Mouse (Mus musculus): ENCODE measurements around the gene Akap2.

Gene Akap2

DNA sequence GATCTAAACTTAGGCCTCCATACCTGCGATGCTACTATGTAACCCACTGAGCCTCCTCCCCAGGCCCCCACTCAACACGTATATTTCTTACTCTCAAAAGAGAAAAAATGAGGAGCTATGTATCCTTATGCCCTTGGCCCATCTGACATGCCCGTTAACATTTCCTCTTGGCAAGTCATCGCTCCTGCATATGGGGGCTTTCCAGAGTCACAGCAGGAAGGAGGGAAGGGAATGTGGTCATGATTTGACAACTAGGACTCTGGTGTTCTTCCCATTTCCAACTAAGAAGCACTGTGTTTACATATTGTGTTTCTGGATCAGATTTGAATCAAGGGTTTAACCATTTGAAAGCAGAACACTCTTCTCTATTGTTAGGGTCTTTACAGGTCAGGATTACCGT is 15.9 kb upstream of the Akap2 start:
- no peak for DNase-seq (ENCODE audit: extremely low read depth, low read depth)

DNA sequence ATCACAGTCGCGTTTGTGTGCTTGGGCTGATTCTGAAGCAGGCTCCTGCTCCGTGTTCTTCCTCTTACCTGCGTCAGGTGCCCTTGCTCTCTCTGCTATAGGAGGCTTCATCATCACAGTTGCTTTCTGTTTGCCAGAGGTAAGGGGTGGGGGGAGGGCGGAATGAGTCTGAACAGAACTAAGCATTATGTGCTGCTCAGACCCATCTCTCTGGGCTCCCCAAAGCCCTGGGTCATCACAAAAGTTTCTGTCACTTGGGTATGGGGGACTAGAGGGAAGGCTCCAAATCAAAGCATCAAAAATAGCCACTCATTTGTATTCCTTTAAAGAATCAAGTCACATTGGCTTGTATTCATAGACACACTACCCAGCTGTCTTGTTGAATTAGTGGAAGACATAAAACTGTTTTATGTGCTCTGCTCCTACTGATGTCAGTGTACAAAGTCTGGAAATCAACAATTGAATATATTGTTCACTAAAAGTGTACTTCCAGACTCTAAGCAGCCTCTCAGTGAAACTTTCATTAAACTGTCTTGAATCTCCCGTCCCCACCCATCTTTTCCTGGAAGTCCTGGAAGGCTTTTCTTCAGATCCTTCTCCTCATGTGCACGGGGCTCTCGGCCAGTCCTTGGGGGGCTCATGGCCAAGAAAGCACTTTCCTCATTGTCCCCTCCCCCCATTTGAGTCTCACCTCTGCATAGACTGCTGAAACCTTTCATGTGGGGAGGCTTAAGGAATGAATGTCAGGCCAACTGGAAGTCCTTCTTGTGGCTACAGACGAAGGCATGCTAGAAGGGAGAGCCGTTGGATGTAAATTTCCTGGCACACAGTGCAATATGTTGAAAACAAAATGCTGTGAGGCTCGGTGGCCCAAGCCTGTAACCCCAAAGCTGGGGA is 13.6 kb upstream of the Akap2 start:
- DNase-seq (ENCODE audit: extremely low read depth, low read depth), result no peak

DNA sequence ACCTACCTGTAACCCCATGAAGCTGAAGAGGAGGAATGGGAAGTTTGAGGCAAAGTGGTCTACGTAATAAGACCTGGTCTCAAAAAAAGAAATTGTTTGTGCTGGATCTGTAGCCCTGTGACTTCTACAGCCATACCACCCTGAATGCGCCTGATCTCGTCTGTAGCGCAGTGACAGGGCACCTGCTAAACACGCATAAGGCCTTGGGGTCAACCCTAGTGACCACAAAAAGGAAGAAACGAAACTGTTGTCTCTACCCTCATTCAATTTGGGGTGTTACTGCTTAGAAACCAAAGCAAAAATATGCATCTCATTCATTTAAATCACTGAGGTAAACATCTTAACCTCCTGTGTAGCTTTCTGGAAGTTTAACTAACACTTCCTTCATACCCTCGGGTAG is 12.9 kb upstream of the Akap2 start:
- no peak for DNase-seq (ENCODE audit: extremely low read depth, low read depth)

DNA sequence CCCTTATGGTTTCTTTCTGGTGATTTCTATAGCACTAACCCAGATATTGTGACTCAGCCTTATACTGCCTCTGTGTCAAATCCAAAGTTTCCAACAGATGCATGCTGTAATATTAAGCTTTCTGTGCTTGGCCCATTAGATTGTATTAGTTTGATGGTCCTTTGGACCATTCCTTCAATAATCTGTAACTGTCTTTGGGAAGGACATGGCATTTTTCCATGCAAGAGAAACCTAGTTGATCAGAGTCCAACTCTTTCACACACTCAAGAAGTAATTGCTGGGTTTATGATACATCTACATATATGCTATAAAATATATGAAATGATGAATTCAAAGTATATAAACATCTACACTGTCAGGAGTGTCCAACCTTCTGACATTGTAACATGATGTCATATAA is 1.6 kb upstream of the Akap2 start:
- DNase-seq (ENCODE audit: extremely low read depth, low read depth), result no peak

DNA sequence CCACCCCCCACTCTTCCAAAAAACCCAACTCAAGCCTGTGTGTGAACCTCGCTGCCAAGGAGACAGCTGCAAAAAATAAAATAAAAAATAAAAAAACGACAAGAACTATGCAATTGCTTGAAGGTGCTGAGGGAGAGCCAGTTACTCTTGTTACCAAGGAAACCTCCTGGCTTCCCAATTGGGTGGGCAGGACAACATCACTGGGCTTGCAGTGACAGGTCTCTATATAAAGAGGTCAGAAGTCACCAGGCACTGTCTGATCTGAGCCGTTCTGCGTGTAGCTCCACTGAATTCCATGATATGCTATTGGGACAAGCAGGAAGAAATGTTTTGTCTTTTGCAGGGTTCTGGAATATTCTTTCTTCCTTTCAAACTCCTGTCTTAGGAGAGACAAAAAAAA is 722 bp upstream of the Akap2 start:
- DNase-seq (ENCODE audit: extremely low read depth, low read depth), result no peak

DNA sequence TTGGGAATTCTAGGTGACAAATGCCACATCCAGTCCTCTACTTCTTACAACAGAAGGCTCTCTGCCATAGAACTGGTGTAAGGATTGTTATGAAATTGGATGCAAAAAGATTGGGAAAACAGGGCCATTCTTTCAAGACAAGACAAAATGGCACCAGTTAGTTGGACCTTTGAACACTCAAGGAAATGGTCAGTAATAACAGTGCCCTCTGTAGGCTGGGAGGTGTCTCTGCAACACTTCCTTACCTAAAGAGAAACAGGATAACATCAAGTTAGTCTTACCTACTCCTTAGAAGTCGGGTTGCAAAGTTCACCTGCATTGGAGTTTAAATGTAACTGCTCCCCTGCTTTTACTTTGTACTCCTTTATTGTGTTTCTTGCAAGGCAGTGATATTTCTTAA is 1.9 kb downstream of the Akap2 start:
- no peak for DNase-seq (ENCODE audit: extremely low read depth, low read depth)

DNA sequence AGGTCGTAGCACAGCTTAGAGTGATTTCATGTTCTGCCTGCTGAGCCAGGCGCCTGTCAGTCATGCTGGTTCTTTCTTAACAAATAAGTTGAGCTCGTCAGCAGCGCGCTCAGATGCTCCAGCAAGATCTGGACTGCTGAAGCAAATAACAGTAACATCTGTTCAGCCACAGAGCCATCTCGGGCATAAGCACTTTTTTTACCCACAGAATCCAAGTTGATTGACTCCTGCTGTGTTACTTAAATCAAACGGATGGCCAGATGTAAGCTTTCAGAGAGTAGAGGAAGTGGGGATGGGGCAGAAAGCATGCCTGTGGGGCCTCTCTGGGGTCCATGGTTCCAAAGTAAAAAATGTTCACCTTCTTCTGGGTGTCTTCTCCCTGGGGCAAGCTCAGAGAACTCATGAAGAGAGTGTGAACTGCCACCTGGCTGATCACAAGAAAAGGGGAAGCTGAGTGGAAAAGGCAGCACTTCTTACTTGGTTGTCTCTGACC is 3.5 kb downstream of the Akap2 start:
- no peak for DNase-seq (ENCODE audit: extremely low read depth, low read depth)

DNA sequence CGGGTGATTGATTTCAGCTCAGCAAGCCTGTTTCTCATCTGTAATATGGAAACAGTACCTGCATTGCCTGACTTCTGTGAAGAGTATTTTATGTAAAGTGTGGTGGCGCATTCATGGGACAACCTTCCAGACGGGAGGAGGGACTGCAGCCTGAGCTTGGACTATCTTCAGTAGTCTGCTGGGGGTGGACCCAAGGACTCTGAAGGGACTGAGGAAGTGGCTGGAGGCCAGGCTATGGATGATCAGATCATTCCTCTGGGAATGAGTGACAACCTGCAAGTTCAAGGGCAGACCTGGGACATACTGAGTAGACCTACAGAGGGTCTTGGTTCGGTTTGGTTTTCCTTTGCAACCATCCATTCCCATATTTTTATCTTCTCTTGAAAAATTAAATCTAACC is 4.8 kb downstream of the Akap2 start:
- no peak for DNase-seq (ENCODE audit: extremely low read depth, low read depth)

DNA sequence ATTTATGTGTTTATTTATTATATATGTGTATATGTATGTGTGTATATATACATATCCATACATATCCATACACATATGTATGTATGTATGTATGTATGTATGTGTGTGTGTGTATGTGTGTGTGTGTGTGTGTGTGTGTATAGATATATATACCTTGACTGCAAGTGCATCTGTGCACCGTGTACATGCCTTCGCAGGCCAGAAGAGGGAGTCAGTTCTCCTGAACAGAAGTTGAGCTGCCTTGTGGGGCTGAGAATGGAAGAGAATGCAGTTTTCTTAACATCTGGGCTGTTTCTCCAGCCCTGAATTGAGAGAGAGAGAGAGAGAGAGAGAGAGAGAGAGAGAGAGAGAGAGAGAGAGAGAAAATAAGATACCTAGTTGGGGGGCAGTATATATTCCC is 6.2 kb downstream of the Akap2 start:
- no peak for DNase-seq (ENCODE audit: extremely low read depth, low read depth)

DNA sequence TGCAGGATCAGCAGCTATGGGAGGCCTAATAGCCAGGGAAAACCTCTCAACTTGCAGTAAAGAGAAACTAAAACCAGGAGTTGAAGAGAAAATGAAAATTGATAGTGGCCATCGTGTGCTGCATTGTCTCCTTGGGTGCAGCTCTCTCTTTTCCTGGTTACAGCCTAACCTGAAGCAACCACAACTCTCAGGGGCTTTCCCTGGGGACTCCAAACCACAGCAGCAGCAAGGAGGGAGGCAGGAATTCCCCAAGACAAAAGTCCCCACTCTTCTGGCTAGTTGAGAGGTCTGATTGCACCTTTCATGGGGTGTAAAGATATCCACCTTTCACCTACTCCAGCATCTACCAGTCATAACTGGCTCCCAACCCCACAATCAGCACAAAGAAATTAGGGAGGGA is 8.1 kb downstream of the Akap2 start:
- no peak for DNase-seq (ENCODE audit: extremely low read depth, low read depth)

DNA sequence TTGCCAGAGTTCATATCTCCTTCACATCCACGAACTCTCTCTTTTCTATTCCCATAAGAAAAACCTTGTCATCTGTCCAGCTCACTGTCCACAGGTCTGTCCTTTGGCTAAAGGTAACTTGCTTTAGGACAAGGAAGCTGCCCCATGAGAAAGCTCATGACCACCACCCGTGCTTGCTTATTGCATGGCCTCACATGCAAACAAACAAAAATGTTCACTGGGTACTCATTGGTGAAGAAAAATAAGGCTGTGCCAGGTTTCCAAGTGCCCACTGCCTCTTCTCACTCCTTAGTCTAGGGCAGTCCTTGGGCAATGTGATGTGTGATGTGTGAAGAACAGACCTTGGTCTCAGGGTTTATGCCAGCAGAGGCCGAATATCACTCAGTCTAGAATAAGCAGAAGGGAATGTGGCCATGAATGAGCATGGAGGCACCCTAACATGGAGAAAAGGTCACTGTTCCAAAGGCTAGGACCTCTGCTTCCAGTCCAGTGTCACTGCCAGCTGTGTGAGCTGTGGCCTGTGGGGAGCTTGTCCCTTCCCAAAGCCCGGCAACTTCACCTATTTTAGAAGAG is 11.2 kb downstream of the Akap2 start:
- no peak for DNase-seq (ENCODE audit: extremely low read depth, low read depth)

DNA sequence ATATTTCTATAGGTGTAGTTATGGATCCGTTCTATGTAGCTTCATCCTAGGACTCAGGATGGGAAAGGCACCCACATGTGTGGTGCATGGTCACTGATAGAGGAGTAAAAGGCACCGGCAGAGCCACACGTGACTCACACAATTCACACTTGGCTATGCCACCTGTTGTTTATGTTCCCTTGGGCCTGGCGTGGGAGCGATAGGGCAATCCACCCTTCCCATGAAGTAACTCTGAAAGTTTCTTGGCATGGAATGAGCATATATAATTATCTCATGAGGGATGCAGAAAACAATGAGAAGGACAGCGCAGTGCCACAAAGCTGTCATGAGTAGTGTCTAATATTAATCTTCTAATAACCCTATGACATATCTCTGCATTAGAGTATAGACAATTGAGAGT is 12.6 kb downstream of the Akap2 start:
- DNase-seq (ENCODE audit: extremely low read depth, low read depth), result no peak

DNA sequence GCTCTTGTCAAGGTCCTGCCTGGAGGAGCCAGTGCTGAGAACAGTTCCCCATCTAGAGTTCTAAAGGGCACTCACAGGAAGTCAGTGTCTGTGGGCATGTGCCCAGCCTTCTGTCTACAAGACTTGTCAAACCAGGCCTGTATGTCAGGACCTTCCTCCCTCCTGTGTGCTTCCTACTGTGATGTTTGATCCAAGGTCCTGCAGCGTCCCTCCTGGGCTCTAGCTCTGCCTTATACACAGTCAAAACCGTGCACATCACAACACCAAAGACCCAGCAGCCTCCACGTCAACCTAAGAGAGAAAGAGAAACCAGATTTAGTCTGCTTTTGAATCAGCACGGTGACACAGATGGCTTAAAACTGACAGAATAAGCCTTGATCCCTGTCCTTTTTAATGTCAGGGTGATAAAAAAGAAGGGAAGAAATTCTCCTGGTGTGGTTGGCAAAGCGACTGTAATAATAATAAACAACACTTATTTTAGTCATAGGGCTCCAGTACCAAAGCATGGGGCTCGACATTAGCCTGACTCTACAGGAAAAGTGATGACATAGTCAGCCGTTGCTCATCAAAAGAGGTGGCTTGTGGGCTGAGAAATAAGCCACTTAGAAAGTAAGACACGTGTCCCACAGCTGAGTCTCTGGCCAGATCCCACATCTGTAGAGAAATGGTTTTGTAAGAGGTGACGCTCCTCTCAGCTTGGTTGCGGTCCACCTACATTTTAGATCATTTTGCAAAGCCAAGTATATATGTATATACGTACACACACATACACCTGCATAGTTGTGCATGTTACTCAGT is 13.5 kb downstream of the Akap2 start:
- DNase-seq (ENCODE audit: extremely low read depth, low read depth), result no peak

DNA sequence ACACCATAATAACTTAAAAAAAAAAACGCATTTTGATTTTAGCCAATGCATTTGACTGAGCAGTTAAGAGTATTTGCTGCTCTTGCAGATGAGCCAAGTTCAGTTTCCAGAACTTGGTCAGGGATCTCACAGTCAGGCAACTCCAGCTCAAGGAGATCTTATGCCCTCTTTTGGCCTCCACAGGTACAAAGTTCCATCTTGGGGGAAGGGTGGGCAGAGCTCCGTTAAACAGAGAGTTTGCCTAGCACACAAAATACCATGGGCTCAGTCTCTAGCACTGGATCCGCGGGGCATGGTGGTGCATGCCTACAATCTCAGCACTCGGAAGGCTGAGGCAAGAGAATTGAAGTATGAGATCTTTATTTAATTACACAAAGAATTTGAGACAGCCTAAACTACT is 14.9 kb downstream of the Akap2 start:
- no peak for DNase-seq (ENCODE audit: extremely low read depth, low read depth)

DNA sequence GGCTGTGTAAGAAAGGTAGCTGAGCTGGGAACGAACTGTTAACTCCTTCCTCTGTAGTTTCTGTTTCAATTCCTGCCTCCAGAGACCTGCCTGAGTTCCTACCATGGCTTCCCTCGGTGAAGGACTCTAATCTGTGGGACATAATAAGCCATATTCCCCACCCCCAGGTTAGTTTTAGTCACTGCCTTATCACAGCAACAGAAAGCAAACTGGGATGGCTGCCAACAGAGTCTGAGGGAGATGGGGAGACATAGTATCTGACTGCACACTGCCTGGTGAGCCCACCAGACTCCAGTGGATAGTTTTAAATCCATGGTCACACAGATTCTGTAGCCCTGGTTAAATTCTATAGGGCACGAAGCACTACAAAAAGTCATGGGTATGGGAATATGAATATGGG is 16.0 kb downstream of the Akap2 start:
- peak; percentile 75 for DNase-seq (ENCODE audit: extremely low read depth, low read depth)

DNA sequence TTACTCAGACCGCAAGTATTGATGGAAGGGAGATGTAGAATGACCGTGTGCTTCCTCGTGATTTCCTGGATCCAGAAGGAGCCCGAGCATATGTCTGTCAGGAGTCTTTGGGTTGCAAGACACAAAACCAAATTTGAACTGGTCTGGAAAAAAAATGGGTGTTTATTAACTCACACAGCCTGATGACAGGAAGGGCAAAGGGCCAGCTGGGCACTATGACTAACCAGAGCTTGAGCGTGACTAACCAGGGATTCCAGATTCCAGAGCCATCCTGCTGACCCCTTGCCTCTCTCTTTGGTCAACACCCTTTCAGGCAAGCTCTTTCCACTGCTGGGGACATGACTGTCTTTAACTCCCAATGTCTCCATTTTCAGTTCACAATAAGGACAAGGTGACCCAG is 18.0 kb downstream of the Akap2 start:
- DNase-seq (ENCODE audit: extremely low read depth, low read depth), result no peak

DNA sequence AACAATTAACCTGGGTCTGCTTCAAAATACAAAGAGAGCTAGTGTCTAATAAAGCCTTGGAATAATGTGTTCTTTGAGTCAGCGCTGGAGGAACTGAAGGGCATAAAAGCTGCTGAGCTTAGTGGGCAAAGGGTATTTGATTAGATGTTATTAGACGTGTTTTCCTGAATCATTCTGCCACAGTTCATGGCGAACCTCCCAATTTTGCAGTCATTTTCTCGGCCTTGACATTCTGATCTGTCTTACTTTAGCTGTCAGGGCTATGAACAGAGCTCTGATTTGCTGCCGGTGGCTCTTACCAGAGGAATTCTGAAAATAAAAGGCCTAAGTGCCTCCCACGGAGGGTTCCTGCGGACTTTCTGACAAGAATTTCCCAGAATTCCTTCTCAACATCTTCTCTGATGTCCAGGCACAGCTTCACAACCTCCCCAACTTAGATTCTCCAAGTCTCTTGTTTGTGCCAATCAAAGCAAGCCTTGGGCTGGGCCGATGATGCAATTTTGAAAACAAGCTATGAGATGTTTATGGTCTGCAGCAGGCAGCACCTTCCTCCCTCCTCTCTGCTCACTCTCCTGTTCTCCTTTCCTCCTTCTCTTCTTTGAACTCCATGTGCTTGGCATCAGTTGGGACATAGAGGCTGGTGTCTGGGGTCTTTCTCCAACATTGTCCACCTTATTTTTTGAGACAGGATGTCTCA is 21.5 kb downstream of the Akap2 start:
- DNase-seq (ENCODE audit: extremely low read depth, low read depth), result no peak

DNA sequence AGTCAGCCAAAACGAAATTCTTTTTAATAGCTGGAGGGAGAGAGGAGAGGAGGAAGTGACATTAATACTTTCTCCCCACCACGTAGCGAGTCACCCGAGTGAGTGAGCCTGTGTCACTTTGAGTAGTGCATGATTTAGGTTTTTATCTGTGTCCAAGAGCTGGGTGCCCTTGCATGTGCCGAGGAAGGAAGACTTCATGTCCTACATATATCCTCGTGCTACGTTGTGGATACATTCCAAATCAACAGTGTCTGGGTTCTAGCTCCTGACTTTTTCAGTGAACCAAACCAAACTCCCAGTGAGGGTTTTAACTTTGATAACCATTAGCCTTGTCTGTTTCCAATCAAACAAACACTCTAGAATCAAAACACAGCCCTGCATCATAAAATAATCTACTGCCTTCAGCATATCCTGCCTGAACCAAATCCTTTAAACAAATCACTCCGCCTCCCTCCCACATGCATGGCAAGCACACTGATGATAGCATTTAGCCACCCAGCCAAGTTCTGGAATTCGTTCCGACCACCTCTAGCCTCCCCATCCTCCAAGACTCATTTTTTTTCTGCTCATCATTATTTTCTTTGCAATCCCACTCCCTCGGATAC is 26.0 kb downstream of the Akap2 start:
- DNase-seq (ENCODE audit: extremely low read depth, low read depth), result no peak

DNA sequence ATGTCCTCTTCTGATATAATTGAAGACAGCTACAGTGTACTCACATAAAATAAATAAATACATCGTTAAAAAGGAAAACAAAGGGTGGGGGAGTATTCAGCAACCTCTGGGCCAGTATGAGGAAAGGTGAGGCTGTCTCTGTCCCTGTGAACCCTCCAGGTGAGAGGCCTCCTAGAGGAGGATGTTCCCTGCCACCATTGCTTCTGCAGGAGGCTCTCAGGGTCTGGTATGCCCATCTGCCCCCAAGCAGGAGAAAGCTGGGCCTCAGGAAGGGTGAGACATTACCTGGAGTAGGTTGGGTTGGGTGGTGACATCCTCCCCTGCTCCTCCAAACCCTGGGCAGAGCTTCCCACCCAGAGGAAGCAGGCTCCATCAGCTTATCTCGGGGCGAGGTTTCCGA is 33.2 kb downstream of the Akap2 start:
- DNase-seq (ENCODE audit: extremely low read depth, low read depth), result no peak

DNA sequence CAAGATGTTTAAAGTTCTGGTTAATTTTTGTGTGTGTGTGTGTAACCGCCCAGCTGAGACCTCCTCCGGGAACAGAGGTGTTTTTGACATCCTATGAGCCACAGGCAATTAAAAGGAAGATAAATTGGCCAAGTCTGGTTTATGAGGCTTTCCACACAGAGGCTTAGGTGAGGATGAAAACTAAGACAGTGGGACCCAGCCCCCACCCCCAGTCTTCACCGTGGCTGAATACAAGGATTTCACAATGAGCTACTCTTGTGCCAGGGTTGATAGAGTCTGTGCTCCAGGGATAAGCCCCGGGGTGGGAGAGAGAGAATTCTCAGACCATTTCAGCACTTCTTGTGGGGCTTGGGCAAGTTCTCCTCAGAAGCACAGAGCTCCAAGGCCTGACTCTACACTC is 33.6 kb downstream of the Akap2 start:
- DNase-seq (ENCODE audit: extremely low read depth, low read depth), result no peak

DNA sequence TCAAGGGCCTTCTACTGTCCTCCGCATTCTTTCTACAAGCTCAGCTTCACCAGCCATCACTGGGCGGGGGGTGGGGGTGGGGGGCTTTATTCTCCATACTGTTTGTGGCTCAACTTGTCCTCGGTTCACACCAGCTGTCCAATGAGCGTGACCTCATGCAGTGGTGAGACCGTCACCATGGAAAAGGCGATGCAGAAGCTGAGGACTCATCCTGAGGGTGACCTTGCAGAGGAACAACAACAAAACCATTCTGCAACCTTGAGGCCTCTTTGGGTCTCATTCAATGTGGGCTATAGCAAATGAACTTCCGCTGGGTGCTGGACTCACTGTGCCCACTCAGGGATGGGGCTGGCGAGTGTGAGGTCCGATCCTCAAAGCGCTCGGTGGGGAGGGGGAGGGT is 34.1 kb downstream of the Akap2 start:
- DNase-seq (ENCODE audit: extremely low read depth, low read depth), result no peak

All from MEL-GATA-1-ER (cell line).